Mouse (Mus musculus) forebrain, embryonic 15.5 days (tissue): ENCODE measurements around the gene Nr1h4. TPM values are rescaled to one million over a fixed set of nuclear protein-coding genes. Genes with fewer than 3 reads are reported as not detected.

Source experiments
- ATAC-seq: fragments of 200-750 bp; cut with Nextera tagmentation; replicated peaks from 2 replicates; pipeline ENCODE4 v1.8.0; 2017; ENCODE audit warnings: mild to moderate bottlenecking, moderate TSS enrichment, moderate library complexity
- H3K27ac ChIP-seq: fragments of 300-500 bp; sonication (generic); replicated peaks from 2 replicates; pipeline ENCODE4 v1.5.1; 2015; ENCODE audit warnings: mild to moderate bottlenecking, inconsistent platforms
- H3K27me3 ChIP-seq: fragments of 300-500 bp; sonication (generic); 2 replicates; pipeline ENCODE4 v1.6.1; 2015; ENCODE audit warnings: inconsistent platforms
- H3K36me3 ChIP-seq: fragments of 300-500 bp; sonication (generic); 2 replicates; pipeline ENCODE4 v1.6.1; 2015; ENCODE audit warnings: mild to moderate bottlenecking, inconsistent platforms
- H3K4me1 ChIP-seq: fragments of 300-500 bp; sonication (generic); 2 replicates; pipeline ENCODE4 v1.6.1; 2015; ENCODE audit warnings: inconsistent platforms
- H3K4me2 ChIP-seq: fragments of 300-500 bp; sonication (generic); replicated peaks from 2 replicates; pipeline ENCODE4 v1.6.1; 2015; ENCODE audit warnings: mild to moderate bottlenecking, inconsistent platforms
- H3K4me3 ChIP-seq: fragments of 300-500 bp; sonication (generic); 2 replicates; pipeline ENCODE4 v1.5.1; 2015; ENCODE audit warnings: mild to moderate bottlenecking, inconsistent platforms
- H3K9ac ChIP-seq: fragments of 300-500 bp; sonication (generic); replicated peaks from 2 replicates; pipeline ENCODE4 v1.6.1; 2015; ENCODE audit warnings: mild to moderate bottlenecking, inconsistent platforms
- H3K9me3 ChIP-seq: fragments of 300-500 bp; sonication (generic); 2 replicates; pipeline ENCODE4 v1.6.1; 2016; ENCODE audit warnings: inconsistent platforms
- WGBS: fragments of 180-500 bp; shearing (Covaris S2); methylation state at CpG from one replicate; pipeline ENCODE4 v1.1.7; 2015; ENCODE audit warnings: mixed read lengths; 5-methylcytosine and 5-hydroxymethylcytosine counted together
- polyA plus RNA-seq: library from polyadenylated mRNA; unstranded; fragments of >200 nt; fragmentation: Nextera tagmentation; extraction: Ambion mirVana; gene quantifications from 2 replicates; pipeline ENCODE4 v1.2.1, GENCODE M21; 2015

Gene Nr1h4
- polyA plus RNA-seq, 1 experiment from 2014 or later = 0.17 TPM

GRCm38 (mm10) chr10:89519226-89519625 is 14.2 kb downstream of the Nr1h4 start:
- no peak overlapping the region for H3K27ac ChIP-seq
- ATAC-seq = no peak
- H3K4me1 ChIP-seq = no peaks in the 10 kb centered on the region
- H3K36me3 ChIP-seq = no peaks in the 10 kb centered on the region
- H3K9ac ChIP-seq = no peak overlapping the region
- H3K27me3 ChIP-seq = no peaks in the 10 kb centered on the region
- H3K9me3 ChIP-seq = no peaks in the 10 kb centered on the region
- no peak overlapping the region for H3K4me2 ChIP-seq
- 78% methylated on average over 4 of the region's 4 CpGs for whole genome bisulfite sequencing
- no peak overlapping the region for H3K4me3 ChIP-seq

DNA sequence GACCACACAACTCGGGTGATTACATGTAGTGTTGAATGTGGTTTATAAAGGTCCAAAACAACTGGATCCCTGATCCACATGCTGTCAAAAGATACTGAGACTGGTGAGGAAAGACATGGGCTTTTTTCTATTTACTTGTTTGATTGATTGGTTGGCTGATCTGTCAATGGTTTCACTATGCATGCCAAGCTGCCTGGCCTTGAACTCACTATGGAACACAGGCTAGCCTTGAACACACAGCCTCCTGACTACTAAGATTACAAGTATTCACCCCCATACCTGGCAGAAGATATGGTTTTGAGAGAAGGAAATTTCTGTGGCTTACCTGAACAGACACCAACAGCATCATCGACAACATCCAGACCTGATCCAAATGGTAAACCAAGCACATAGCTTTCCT is 15.0 kb downstream of the Nr1h4 start:
- Histone ChIP-seq H3K4me3 (no peak overlapping the region), H3K9ac (no peak overlapping the region)
- 91% methylated on average over 2 of the region's 2 CpGs for WGBS

DNA sequence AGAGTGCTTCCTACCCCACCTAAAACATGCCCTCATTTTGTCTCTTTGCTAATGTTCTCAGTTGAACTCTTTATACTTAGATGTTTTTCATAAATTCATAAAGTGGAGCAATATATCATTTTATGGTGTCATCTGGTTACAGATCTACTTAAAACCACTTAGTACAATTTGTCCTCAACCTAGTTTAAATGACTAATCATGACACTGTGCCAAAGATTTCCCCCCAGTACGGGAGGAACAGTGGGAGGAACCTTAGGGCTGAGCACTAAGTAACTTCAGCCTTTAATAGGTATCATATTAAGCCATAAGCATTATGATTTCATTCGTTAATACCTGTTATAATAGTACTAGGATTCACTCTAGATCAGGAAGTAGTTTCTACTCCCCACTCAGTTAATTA is 17.6 kb downstream of the Nr1h4 start:
- no peak overlapping the region for H3K4me3 ChIP-seq
- no peak overlapping the region for H3K9ac ChIP-seq
- H3K9me3 ChIP-seq = no peaks in the 10 kb centered on the region
- no peak for ATAC-seq
- no peaks in the 10 kb centered on the region for H3K36me3 ChIP-seq
- H3K4me1 ChIP-seq = no peaks in the 10 kb centered on the region
- WGBS = 69% methylated on average over 2 of the region's 2 CpGs
- H3K27me3 ChIP-seq = no peaks in the 10 kb centered on the region
- H3K27ac ChIP-seq = no peak overlapping the region
- no peak overlapping the region for H3K4me2 ChIP-seq

More for the DNA sequence above, 15.0 kb downstream of the Nr1h4 start:
- no peaks in the 10 kb centered on the region for H3K9me3 ChIP-seq
- ATAC-seq = no peak
- no peak overlapping the region for H3K4me2 ChIP-seq
- no peak overlapping the region for H3K27ac ChIP-seq
- no peaks in the 10 kb centered on the region for H3K4me1 ChIP-seq
- H3K36me3 ChIP-seq = no peaks in the 10 kb centered on the region
- no peaks in the 10 kb centered on the region for H3K27me3 ChIP-seq

GRCm38 (mm10) chr10:89512562-89512961 is 20.8 kb downstream of the Nr1h4 start:
- Histone ChIP-seq H3K4me2 (no peak overlapping the region), H3K4me1 (no peaks in the 10 kb centered on the region), H3K27ac (no peak overlapping the region), H3K9ac (no peak overlapping the region), H3K36me3 (no peaks in the 10 kb centered on the region), H3K27me3 (no peaks in the 10 kb centered on the region), H3K4me3 (no peak overlapping the region), H3K9me3 (no peaks in the 10 kb centered on the region)
- ATAC-seq = no peak
- 78% methylated on average over 6 of the region's 6 CpGs for WGBS

- Histone ChIP-seq H3K4me2 (no peak overlapping the region), H3K36me3 (no peaks in the 10 kb centered on the region), H3K9ac (no peak overlapping the region), H3K4me3 (no peak overlapping the region), H3K27ac (no peak overlapping the region), H3K4me1 (no peaks in the 10 kb centered on the region), H3K27me3 (no peaks in the 10 kb centered on the region), H3K9me3 (no peaks in the 10 kb centered on the region)
- ATAC-seq = no peak
- WGBS = 82% methylated on average over 2 of the region's 2 CpGs
Measured at GRCm38 (mm10) chr10:89510547-89510946, 22.8 kb downstream of the Nr1h4 start.

- H3K4me1 ChIP-seq = no peaks in the 10 kb centered on the region
- H3K9me3 ChIP-seq = no peaks in the 10 kb centered on the region
- no peak for ATAC-seq
- H3K4me3 ChIP-seq = no peak overlapping the region
- no peak overlapping the region for H3K4me2 ChIP-seq
- WGBS = 75% methylated on average over 2 of the region's 2 CpGs
- no peaks in the 10 kb centered on the region for H3K27me3 ChIP-seq
- no peaks in the 10 kb centered on the region for H3K36me3 ChIP-seq
- H3K9ac ChIP-seq = no peak overlapping the region
- no peak overlapping the region for H3K27ac ChIP-seq
Measured at GRCm38 (mm10) chr10:89508567-89508966, 24.8 kb downstream of the Nr1h4 start.

DNA sequence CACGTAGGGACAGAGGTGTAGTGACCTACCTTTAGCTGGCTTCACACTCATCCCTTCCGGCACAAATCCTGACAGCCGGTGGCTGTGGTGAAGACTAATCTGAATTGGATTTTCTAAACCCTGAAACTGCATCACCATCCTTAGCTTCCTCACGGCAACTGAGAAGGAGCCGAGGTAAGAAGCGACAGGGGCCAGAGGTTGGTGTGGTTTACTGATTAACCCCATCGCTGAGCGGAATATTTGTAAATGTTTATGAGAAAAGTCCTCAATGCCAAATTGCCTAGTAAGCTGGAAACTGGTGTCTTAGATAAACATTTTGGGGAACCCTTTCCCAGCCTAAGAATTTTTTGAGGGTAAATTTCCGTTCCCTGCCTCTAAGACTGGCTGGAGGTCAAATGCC is 26.9 kb downstream of the Nr1h4 start:
- no peak overlapping the region for H3K9ac ChIP-seq
- no peak for ATAC-seq
- H3K4me3 ChIP-seq = no peak overlapping the region
- WGBS = 94% methylated on average over 9 of the region's 9 CpGs
- no peaks in the 10 kb centered on the region for H3K36me3 ChIP-seq
- H3K4me1 ChIP-seq = no peaks in the 10 kb centered on the region
- no peaks in the 10 kb centered on the region for H3K9me3 ChIP-seq
- H3K27me3 ChIP-seq = no peaks in the 10 kb centered on the region
- H3K27ac ChIP-seq = no peak overlapping the region
- no peak overlapping the region for H3K4me2 ChIP-seq

GRCm38 (mm10) chr10:89505592-89505955 is 27.8 kb downstream of the Nr1h4 start:
- Histone ChIP-seq H3K4me3 (no peak overlapping the region), H3K36me3 (no peaks in the 10 kb centered on the region), H3K9me3 (no peaks in the 10 kb centered on the region), H3K27ac (no peak overlapping the region), H3K27me3 (no peaks in the 10 kb centered on the region), H3K4me2 (no peak overlapping the region), H3K4me1 (no peaks in the 10 kb centered on the region), H3K9ac (no peak overlapping the region)
- ATAC-seq = no peak
- 60% methylated on average over 5 of the region's 5 CpGs for WGBS

GRCm38 (mm10) chr10:89504952-89505591 is 28.3 kb downstream of the Nr1h4 start:
- no peak overlapping the region for H3K9ac ChIP-seq
- H3K4me1 ChIP-seq = no peaks in the 10 kb centered on the region
- no peak for ATAC-seq
- no peaks in the 10 kb centered on the region for H3K9me3 ChIP-seq
- no peak overlapping the region for H3K4me2 ChIP-seq
- H3K36me3 ChIP-seq = no peaks in the 10 kb centered on the region
- WGBS = 87% methylated on average over 10 of the region's 10 CpGs
- H3K27ac ChIP-seq = no peak overlapping the region
- H3K27me3 ChIP-seq = no peaks in the 10 kb centered on the region
- H3K4me3 ChIP-seq = no peak overlapping the region

DNA sequence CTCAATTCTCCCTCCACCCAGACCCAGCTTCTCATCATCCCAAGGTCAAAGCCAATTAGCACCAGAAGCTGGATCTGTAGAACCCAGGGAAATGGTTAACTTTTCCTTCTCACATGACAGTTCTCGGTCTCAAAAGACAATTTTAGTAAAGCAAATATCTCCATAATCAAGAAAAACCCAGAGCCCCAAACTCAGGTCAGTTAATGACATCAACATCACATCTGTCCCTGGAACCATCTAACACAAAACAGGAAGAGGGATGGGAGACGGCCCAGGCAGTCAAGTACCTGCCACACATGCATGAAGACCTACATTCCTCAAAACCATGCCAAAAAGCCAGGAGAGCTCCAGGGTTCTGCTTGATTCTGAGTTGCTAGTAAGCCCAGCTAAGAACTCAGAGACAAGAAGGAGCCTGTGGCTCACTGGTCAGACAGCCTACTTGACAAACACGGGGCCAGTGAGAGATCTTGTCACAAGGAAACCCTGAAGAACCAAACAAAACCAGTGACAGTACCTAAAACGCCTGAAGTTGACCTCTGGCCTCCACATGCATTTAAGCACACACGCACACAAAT is 30.3 kb downstream of the Nr1h4 start:
- no peak overlapping the region for H3K9ac ChIP-seq
- no peaks in the 10 kb centered on the region for H3K4me1 ChIP-seq
- no peak overlapping the region for H3K4me2 ChIP-seq
- WGBS = 80% methylated on average over 5 of the region's 5 CpGs
- no peak overlapping the region for H3K27ac ChIP-seq
- no peak for ATAC-seq
- no peaks in the 10 kb centered on the region for H3K9me3 ChIP-seq
- H3K4me3 ChIP-seq = no peak overlapping the region
- H3K36me3 ChIP-seq = no peaks in the 10 kb centered on the region
- H3K27me3 ChIP-seq = no peaks in the 10 kb centered on the region

DNA sequence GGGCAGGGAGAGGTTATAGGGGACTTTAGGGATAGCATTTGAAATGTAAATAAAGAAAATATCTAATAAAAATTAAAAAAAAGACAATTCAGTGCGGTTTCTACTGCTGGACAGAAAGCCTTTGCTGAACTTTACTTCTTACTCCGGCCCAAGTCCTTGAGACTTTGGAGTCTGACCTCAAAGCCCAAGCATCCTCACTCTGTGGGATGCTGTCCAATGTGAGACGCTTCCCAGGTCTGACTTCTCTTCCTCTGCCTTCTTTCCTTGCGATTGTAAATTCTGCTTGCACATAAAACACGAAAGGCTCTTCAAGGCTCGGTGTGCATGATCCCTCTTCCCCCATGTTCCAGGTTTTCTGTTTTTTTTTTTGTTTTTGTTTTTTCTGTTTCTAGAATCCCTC is 31.5 kb downstream of the Nr1h4 start:
- no peak for ATAC-seq
- no peaks in the 10 kb centered on the region for H3K36me3 ChIP-seq
- no peaks in the 10 kb centered on the region for H3K4me1 ChIP-seq
- no peak overlapping the region for H3K4me2 ChIP-seq
- H3K9ac ChIP-seq = no peak overlapping the region
- H3K9me3 ChIP-seq = no peaks in the 10 kb centered on the region
- WGBS = 88% methylated on average over 6 of the region's 6 CpGs
- no peak overlapping the region for H3K27ac ChIP-seq
- H3K4me3 ChIP-seq = no peak overlapping the region
- H3K27me3 ChIP-seq = no peaks in the 10 kb centered on the region

GRCm38 (mm10) chr10:89495537-89495936 is 37.8 kb downstream of the Nr1h4 start:
- Histone ChIP-seq H3K9me3 (no peaks in the 10 kb centered on the region), H3K4me3 (no peak overlapping the region), H3K4me1 (no peaks in the 10 kb centered on the region), H3K9ac (no peak overlapping the region), H3K36me3 (no peaks in the 10 kb centered on the region), H3K27me3 (no peaks in the 10 kb centered on the region), H3K4me2 (no peak overlapping the region), H3K27ac (no peak overlapping the region)
- 62% methylated on average over 7 of the region's 7 CpGs for WGBS
- no peak for ATAC-seq

- no peak overlapping the region for H3K27ac ChIP-seq
- no peak overlapping the region for H3K4me2 ChIP-seq
- no peaks in the 10 kb centered on the region for H3K27me3 ChIP-seq
- H3K9ac ChIP-seq = no peak overlapping the region
- peaks cover 4% of the 10 kb centered on the region for H3K4me1 ChIP-seq
- WGBS = 19% methylated on average over 3 of the region's 3 CpGs
- no peaks in the 10 kb centered on the region for H3K36me3 ChIP-seq
- no peak overlapping the region for H3K4me3 ChIP-seq
- no peak for ATAC-seq
- H3K9me3 ChIP-seq = no peaks in the 10 kb centered on the region
Measured at GRCm38 (mm10) chr10:89491321-89491720, 42.1 kb downstream of the Nr1h4 start.
